Mouse (Mus musculus) CD4-positive, CD25-positive, alpha-beta regulatory T cell, adult 2 months (primary cell): Measurements from ENCODE around the gene Fblim1.

Experiments used
- DNase-seq: peaks from one replicate; pipeline ENCODE4 v3.0.0-alpha.2; 2012; ENCODE audit warnings: low read depth, low spot score

Gene Fblim1

GRCm38 (mm10) chr4:141540844-141541243, 65.1 kb downstream of the Fblim1 start:
- no peak for DNase-seq

GRCm38 (mm10) chr4:141539213-141539767, 66.6 kb downstream of the Fblim1 start:
- no peak for DNase-seq

- peak; percentile 97 for DNase-seq
Measured at GRCm38 (mm10) chr4:141538408-141539212, 67.3 kb downstream of the Fblim1 start, which contains the start of gene Spen. TSS of gene Spen (minus strand) at chr4:141538597.

GRCm38 (mm10) chr4:141537706-141538407, 68.0 kb downstream of the Fblim1 start:
- peak; percentile 70 for DNase-seq

GRCm38 (mm10) chr4:141537226-141537610, 68.7 kb downstream of the Fblim1 start:
- DNase-seq: peak; percentile 45

- DNase-seq: peak; percentile 43
Measured at GRCm38 (mm10) chr4:141536291-141537225, 69.3 kb downstream of the Fblim1 start.

- DNase-seq: peak; percentile 63
Measured at GRCm38 (mm10) chr4:141534947-141535680, 70.8 kb downstream of the Fblim1 start.

- DNase-seq: no peak
Measured at GRCm38 (mm10) chr4:141530979-141531378, 74.9 kb downstream of the Fblim1 start.

GRCm38 (mm10) chr4:141528938-141529337, 77.0 kb downstream of the Fblim1 start:
- no peak for DNase-seq

- no peak for DNase-seq
Measured at GRCm38 (mm10) chr4:141526936-141527650, 78.8 kb downstream of the Fblim1 start.
